Mouse (Mus musculus): ENCODE measurements around the gene Mb21d2. TPM values are rescaled to one million over a fixed set of nuclear protein-coding genes. Genes with fewer than 3 reads are reported as not detected.

Mb21d2 gene
- polyA plus RNA-seq, 1 experiment: not detected

DNA sequence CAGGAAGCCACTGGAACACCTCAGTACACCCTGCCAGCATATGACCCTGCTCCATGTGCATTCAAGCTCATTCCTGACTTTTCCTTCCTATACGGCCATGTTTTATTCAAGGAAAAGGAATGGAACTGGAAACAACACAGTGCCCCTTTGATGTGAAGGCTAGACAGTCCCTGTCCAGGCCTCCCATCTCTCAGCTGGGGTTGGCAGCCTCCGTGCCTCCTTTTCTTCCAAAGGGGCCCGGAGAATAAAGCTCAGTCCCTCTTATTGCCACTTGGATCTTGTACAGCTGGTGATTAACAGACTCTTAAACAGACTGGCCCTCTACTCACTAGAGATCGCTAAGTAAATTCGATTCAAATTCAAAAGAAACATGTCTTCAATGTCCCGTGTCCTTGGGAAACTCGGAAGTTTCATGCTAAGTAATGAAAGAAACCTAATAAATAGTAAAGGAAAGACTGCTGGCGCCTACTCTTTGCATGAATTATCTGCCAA lies 56.0 kb downstream of the Mb21d2 start:
- Histone ChIP-seq H3K4me1 (ENCODE audit: control insufficient read depth) (no peaks in the 10 kb centered on the region), H3K36me3 (ENCODE audit: control insufficient read depth) (no peaks in the 10 kb centered on the region), H3K4me3 (replicated peaks) (no peak overlapping the region), H3K9me3 (ENCODE audit: control insufficient read depth, low read length) (peaks cover 11% of the 10 kb centered on the region), H3K27me3 (ENCODE audit: control insufficient read depth) (no peaks in the 10 kb centered on the region)
- no peak for TF ChIP-seq GATA1 (IDR thresholded peaks at IDR 0.05; ENCODE audit: low read length)
- no peak for TF ChIP-seq TAL1 (IDR thresholded peaks at IDR 0.05; ENCODE audit: low read length)

- H3K9me3 ChIP-seq (ENCODE audit: control insufficient read depth, low read length): peaks cover 11% of the 10 kb centered on the region
These were observed 58.6 kb downstream of the Mb21d2 start for GRCm38 (mm10) chr16:28870860-28871259.

GRCm38 (mm10) chr16:28870456-28870855 lies 59.0 kb downstream of the Mb21d2 start:
- Histone ChIP-seq H3K9me3 (ENCODE audit: control insufficient read depth, low read length) (peaks cover 11% of the 10 kb centered on the region), H3K27me3 (ENCODE audit: control insufficient read depth) (no peaks in the 10 kb centered on the region), H3K4me3 (replicated peaks) (no peak overlapping the region), H3K4me1 (ENCODE audit: control insufficient read depth) (no peaks in the 10 kb centered on the region), H3K36me3 (ENCODE audit: control insufficient read depth) (no peaks in the 10 kb centered on the region)
- TF ChIP-seq TAL1 (IDR thresholded peaks at IDR 0.05; ENCODE audit: low read length) (no peak), GATA1 (IDR thresholded peaks at IDR 0.05; ENCODE audit: low read length) (no peak)

More at GRCm38 (mm10) chr16:28870860-28871259, 58.6 kb downstream of the Mb21d2 start:
- Histone ChIP-seq H3K27me3 (ENCODE audit: control insufficient read depth) (no peaks in the 10 kb centered on the region), H3K36me3 (ENCODE audit: control insufficient read depth) (no peaks in the 10 kb centered on the region), H3K4me1 (ENCODE audit: control insufficient read depth) (no peaks in the 10 kb centered on the region), H3K4me3 (replicated peaks) (no peak overlapping the region)
- TF ChIP-seq TAL1 (IDR thresholded peaks at IDR 0.05; ENCODE audit: low read length) (no peak), GATA1 (IDR thresholded peaks at IDR 0.05; ENCODE audit: low read length) (no peak)

DNA sequence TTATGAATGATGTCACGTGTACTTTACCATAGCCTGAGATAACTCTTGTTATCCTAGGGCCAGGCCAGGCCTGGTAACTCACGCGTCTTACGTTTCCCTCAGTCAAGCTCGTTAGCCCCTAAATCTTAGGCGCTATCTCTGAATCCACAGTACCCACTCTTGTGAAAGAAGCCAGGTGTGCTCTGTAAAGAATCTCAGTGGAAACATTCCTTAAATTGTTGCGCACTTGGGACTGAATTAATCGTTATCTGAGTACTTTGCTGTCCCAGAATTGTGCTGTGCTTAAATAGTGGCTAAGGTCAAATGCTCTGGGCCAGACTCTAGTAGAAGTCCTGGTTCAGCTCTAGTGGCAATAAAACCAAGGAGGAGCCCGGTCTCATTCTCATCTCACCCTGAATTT lies 60.6 kb downstream of the Mb21d2 start:
- H3K4me1 ChIP-seq (ENCODE audit: control insufficient read depth): no peaks in the 10 kb centered on the region
- no peak overlapping the region for H3K4me3 ChIP-seq (replicated peaks)
- peaks cover 11% of the 10 kb centered on the region for H3K9me3 ChIP-seq (ENCODE audit: control insufficient read depth, low read length)
- H3K36me3 ChIP-seq (ENCODE audit: control insufficient read depth): no peaks in the 10 kb centered on the region
- no peaks in the 10 kb centered on the region for H3K27me3 ChIP-seq (ENCODE audit: control insufficient read depth)
- TF ChIP-seq TAL1 (IDR thresholded peaks at IDR 0.05; ENCODE audit: low read length): no peak
- no peak for TF ChIP-seq GATA1 (IDR thresholded peaks at IDR 0.05; ENCODE audit: low read length)

GRCm38 (mm10) chr16:28866584-28867295 lies 62.7 kb downstream of the Mb21d2 start:
- Histone ChIP-seq H3K4me3 (replicated peaks) (no peak overlapping the region), H3K9me3 (ENCODE audit: control insufficient read depth, low read length) (peaks cover 9% of the 10 kb centered on the region; the same call in 1 of the 2 replicates), H3K36me3 (ENCODE audit: control insufficient read depth) (no peaks in the 10 kb centered on the region), H3K27me3 (ENCODE audit: control insufficient read depth) (no peaks in the 10 kb centered on the region), H3K4me1 (ENCODE audit: control insufficient read depth) (no peaks in the 10 kb centered on the region)
- no peak for TF ChIP-seq GATA1 (IDR thresholded peaks at IDR 0.05; ENCODE audit: low read length)
- no peak for TF ChIP-seq TAL1 (IDR thresholded peaks at IDR 0.05; ENCODE audit: low read length)

- Histone ChIP-seq H3K36me3 (ENCODE audit: control insufficient read depth) (no peaks in the 10 kb centered on the region), H3K27me3 (ENCODE audit: control insufficient read depth) (no peaks in the 10 kb centered on the region), H3K9me3 (ENCODE audit: control insufficient read depth, low read length) (peaks cover 3% of the 10 kb centered on the region; the same call in 1 of the 2 replicates), H3K4me1 (ENCODE audit: control insufficient read depth) (no peaks in the 10 kb centered on the region), H3K4me3 (replicated peaks) (no peak overlapping the region)
- TF ChIP-seq GATA1 (IDR thresholded peaks at IDR 0.05; ENCODE audit: low read length) (no peak), TAL1 (IDR thresholded peaks at IDR 0.05; ENCODE audit: low read length) (no peak)
These were observed 65.9 kb downstream of the Mb21d2 start for GRCm38 (mm10) chr16:28863616-28864015.

DNA sequence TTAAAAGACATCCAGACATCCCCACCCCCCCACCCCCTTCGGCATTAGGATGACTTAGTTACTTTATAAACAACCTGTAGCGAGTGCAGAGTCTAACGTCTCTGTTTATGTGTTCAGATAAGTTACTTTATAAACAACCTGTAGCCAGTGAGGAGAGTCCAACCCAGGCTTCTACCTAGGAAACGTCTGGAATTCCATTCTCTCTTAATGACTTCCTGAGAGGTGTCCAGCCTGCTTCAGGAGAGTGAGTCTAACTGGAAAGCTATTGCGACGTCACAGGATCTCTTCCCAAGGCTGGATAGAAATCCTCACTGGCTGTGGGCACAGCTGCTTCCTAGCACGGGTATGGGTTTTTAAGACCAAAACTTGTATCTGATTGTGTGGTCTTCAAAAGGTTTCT lies 67.4 kb downstream of the Mb21d2 start:
- peaks cover 6% of the 10 kb centered on the region for H3K9me3 ChIP-seq (ENCODE audit: control insufficient read depth, low read length)
- H3K4me3 ChIP-seq (replicated peaks): no peak overlapping the region
- no peaks in the 10 kb centered on the region for H3K4me1 ChIP-seq (ENCODE audit: control insufficient read depth)
- H3K27me3 ChIP-seq (ENCODE audit: control insufficient read depth): no peaks in the 10 kb centered on the region
- no peak for TF ChIP-seq TAL1 (IDR thresholded peaks at IDR 0.05; ENCODE audit: low read length)
- no peak for TF ChIP-seq GATA1 (IDR thresholded peaks at IDR 0.05; ENCODE audit: low read length)
- H3K36me3 ChIP-seq (ENCODE audit: control insufficient read depth): no peaks in the 10 kb centered on the region

DNA sequence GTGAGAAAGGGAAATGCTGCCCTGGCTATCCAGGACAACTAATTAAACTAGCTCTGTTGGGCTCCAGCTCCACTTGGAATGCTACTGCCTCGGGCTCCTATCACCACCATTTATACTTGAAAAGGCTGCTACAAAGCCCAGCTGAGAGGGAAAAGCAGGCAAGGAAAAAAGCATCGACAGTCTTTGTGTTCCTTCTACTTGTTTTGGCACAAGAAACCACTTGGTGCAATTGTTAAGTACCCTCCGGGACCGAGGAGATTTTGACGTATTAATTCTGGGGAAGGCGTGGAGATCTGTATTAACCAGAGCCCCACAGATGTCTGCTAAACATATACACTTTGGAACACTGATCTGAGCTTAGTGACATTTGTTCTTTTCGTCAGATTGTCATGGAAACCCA lies 69.8 kb downstream of the Mb21d2 start:
- no peaks in the 10 kb centered on the region for H3K4me1 ChIP-seq (ENCODE audit: control insufficient read depth)
- TF ChIP-seq GATA1 (IDR thresholded peaks at IDR 0.05; ENCODE audit: low read length) (no peak), TAL1 (IDR thresholded peaks at IDR 0.05; ENCODE audit: low read length) (no peak)
- no peaks in the 10 kb centered on the region for H3K36me3 ChIP-seq (ENCODE audit: control insufficient read depth)
- H3K9me3 ChIP-seq (ENCODE audit: control insufficient read depth, low read length): peaks cover 4% of the 10 kb centered on the region
- no peaks in the 10 kb centered on the region for H3K27me3 ChIP-seq (ENCODE audit: control insufficient read depth)
- H3K4me3 ChIP-seq (replicated peaks): no peak overlapping the region

DNA sequence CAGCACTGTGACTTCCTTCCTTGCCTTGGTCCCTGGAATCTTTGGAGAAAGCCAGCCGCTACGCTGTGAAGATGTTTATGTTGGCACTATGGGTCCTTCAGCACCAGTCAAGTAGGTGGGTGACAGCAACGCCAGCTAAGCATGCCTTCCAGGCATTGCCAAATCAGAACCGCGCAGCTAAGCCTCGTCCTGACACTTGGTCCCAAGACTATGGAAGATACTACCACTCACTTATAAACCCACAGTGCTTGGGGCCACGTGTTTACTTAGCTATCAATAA lies 70.5 kb downstream of the Mb21d2 start:
- TF ChIP-seq GATA1 (IDR thresholded peaks at IDR 0.05; ENCODE audit: low read length) (no peak), TAL1 (IDR thresholded peaks at IDR 0.05; ENCODE audit: low read length) (no peak)
- H3K36me3 ChIP-seq (ENCODE audit: control insufficient read depth): no peaks in the 10 kb centered on the region
- H3K4me1 ChIP-seq (ENCODE audit: control insufficient read depth): no peaks in the 10 kb centered on the region
- no peaks in the 10 kb centered on the region for H3K27me3 ChIP-seq (ENCODE audit: control insufficient read depth)
- H3K9me3 ChIP-seq (ENCODE audit: control insufficient read depth, low read length): peaks cover 4% of the 10 kb centered on the region
- H3K4me3 ChIP-seq (replicated peaks): no peak overlapping the region
